Mouse (Mus musculus) spleen, adult 2 months (tissue): ENCODE measurements around the gene Snx27.

Source experiments
- CTCF ChIP-seq: fragments of 200-500 bp; IDR thresholded peaks from 2 replicates; pipeline ENCODE4 v1.5.1; 2011; ENCODE audit warnings: mild to moderate bottlenecking, inconsistent platforms; ENCODE audit not compliant: insufficient read depth, insufficient read length, insufficient replicate concordance; ENCODE audit errors: extremely low read depth
- POLR2A ChIP-seq: fragments of 200-500 bp; IDR thresholded peaks from 2 replicates; pipeline ENCODE4 v1.6.1; 2011; ENCODE audit warnings: low read depth, low read length, inconsistent platforms

- TF ChIP-seq CTCF, result no peak
- no peak for TF ChIP-seq POLR2A
Observed at GRCm38 (mm10) chr3:94502243-94502642, 80.3 kb downstream of the Snx27 start.
